Mouse (Mus musculus) liver, embryonic 14.5 days (tissue): Measurements from ENCODE around the gene Morc2a. TPM values are rescaled to one million over a fixed set of nuclear protein-coding genes. Genes with fewer than 3 reads are reported as not detected.
A peak's percentile ranks its signal among the peaks of the same experiment; 100 is the strongest.

ENCODE experiments used
- ATAC-seq: fragments of 200-750 bp; cut with Nextera tagmentation; 2 replicates; pipeline ENCODE4 v1.8.0; 2017; ENCODE audit warnings: moderate number of reproducible peaks, mild to moderate bottlenecking, moderate library complexity; ENCODE audit not compliant: insufficient read depth
- DNase-seq, 3 experiments: peaks; one replicate each; pipeline ENCODE4 v3.0.0-alpha.2; 2012 to 2013; ENCODE audit warnings: low read depth in 3 of 3, low spot score in 3 of 3
- H3K27ac ChIP-seq: fragments of 300-500 bp; sonication (generic); 2 replicates; pipeline ENCODE4 v1.5.1; 2014; ENCODE audit warnings: moderate library complexity, mild to moderate bottlenecking, control low read depth, inconsistent platforms
- H3K27me3 ChIP-seq: fragments of 300-500 bp; sonication (generic); 2 replicates; pipeline ENCODE4 v1.6.1; 2014; ENCODE audit warnings: mild to moderate bottlenecking, low read length, moderate library complexity; ENCODE audit not compliant: control insufficient read depth, insufficient read depth
- H3K36me3 ChIP-seq: fragments of 300-500 bp; sonication (generic); replicated peaks from 2 replicates; pipeline ENCODE4 v1.6.1; 2014; ENCODE audit warnings: low read depth; ENCODE audit not compliant: control insufficient read depth, insufficient read depth
- H3K4me1 ChIP-seq, 2 experiments: fragments of 200-500 bp in 1 of 2; fragments of 300-500 bp in 1 of 2; sonication (generic) in 1 of 2; replicated peaks; 2 replicates each; pipeline ENCODE4 v1.6.1; 2012 to 2014; ENCODE audit warnings: antibody characterized with exemption in 1 of 2, inconsistent platforms in 1 of 2, low read length in 1 of 2; ENCODE audit not compliant: control insufficient read depth in 2 of 2, insufficient read depth in 2 of 2
- H3K4me2 ChIP-seq: fragments of 300-500 bp; sonication (generic); 2 replicates; pipeline ENCODE4 v1.6.1; 2014; ENCODE audit warnings: low read depth, mild to moderate bottlenecking, control low read depth, moderate library complexity
- H3K4me3 ChIP-seq, 2 experiments: fragments of 200-500 bp in 1 of 2; fragments of 300-500 bp in 1 of 2; sonication (generic) in 1 of 2; 2 replicates each; pipeline ENCODE4 v1.5.1; 2012 to 2014; ENCODE audit warnings: low read depth in 2 of 2, low read length in 2 of 2, mild to moderate bottlenecking in 2 of 2, control low read depth in 1 of 2, inconsistent platforms in 1 of 2, moderate library complexity in 1 of 2; ENCODE audit not compliant: insufficient read depth in 1 of 2
- H3K9ac ChIP-seq: fragments of 300-500 bp; sonication (generic); replicated peaks from 2 replicates; pipeline ENCODE4 v1.6.1; 2014; ENCODE audit warnings: mild to moderate bottlenecking, control low read depth, moderate library complexity
- H3K9me3 ChIP-seq: fragments of 300-500 bp; sonication (generic); 2 replicates; pipeline ENCODE4 v1.6.1; 2016; ENCODE audit warnings: low read length, mixed read lengths; ENCODE audit not compliant: control insufficient read depth
- CTCF ChIP-seq: IDR thresholded peaks from 2 replicates; pipeline ENCODE4 v1.5.1; 2016; ENCODE audit warnings: antibody characterized with exemption, low read depth, control low read depth
- EP300 ChIP-seq: IDR thresholded peaks from 2 replicates; pipeline ENCODE4 v1.6.1; 2016; ENCODE audit warnings: antibody characterized with exemption, low read depth
- WGBS: fragments of 180-500 bp; shearing (Covaris S2); extraction: QIAGEN DNeasy Blood & Tissue Kit; methylation state at CpG from one replicate; pipeline ENCODE4 v1.1.7; 2014; ENCODE audit not compliant: insufficient replicate concordance; 5-methylcytosine and 5-hydroxymethylcytosine counted together
- polyA plus RNA-seq, 2 experiments: library from polyadenylated mRNA; depleted of rRNA in 1 of 2; stranded (reverse) in 1 of 2; unstranded in 1 of 2; fragments of >200 nt; fragmentation: Nextera tagmentation in 1 of 2; extraction: Ambion mirVana in 1 of 2; gene quantifications; 2 replicates each; pipeline versions ENCODE4 v1.2.1 to v1.2.3; 2012 to 2014

Morc2a gene
- polyA plus RNA-seq, 2 experiments: 3.2 to 5.6 TPM

- DNase-seq (no peak), ATAC-seq (no peak)
- Histone ChIP-seq H3K36me3 (no peaks in the 10 kb centered on the region), H3K27me3 (no peaks in the 10 kb centered on the region; the same call in 1 of the 2 replicates), H3K4me3 (no peak overlapping the region), H3K9ac (no peak overlapping the region), H3K9me3 (no peaks in the 10 kb centered on the region), H3K4me1 (no peaks in the 10 kb centered on the region), H3K4me2 (no peak overlapping the region), H3K27ac (no peak overlapping the region)
- TF ChIP-seq CTCF (no peak), EP300 (no peak)
- 52% methylated on average over 7 of the region's 7 CpGs for WGBS
Measured at GRCm38 (mm10) chr11:3703089-3703992, 54.4 kb downstream of the Morc2a start.

- no peak overlapping the region for H3K9ac ChIP-seq
- no peak overlapping the region for H3K27ac ChIP-seq
- no peaks in the 10 kb centered on the region for H3K4me1 ChIP-seq
- H3K9me3 ChIP-seq: no peaks in the 10 kb centered on the region
- DNase-seq: no peak
- H3K4me2 ChIP-seq: no peak overlapping the region
- no peaks in the 10 kb centered on the region; the same call in 1 of the 2 replicates for H3K27me3 ChIP-seq
- H3K4me3 ChIP-seq: no peak overlapping the region
- no peak for ATAC-seq
- H3K36me3 ChIP-seq: no peaks in the 10 kb centered on the region
- no peak for TF ChIP-seq EP300
- TF ChIP-seq CTCF: no peak
- WGBS: 72% methylated on average over 8 of the region's 8 CpGs
Measured at GRCm38 (mm10) chr11:3704404-3704803, 55.4 kb downstream of the Morc2a start.

GRCm38 (mm10) chr11:3707057-3707456 is 58.1 kb downstream of the Morc2a start:
- no peaks in the 10 kb centered on the region; the same call in 1 of the 2 replicates for H3K27me3 ChIP-seq
- H3K36me3 ChIP-seq: no peaks in the 10 kb centered on the region
- no peak overlapping the region for H3K27ac ChIP-seq
- no peak overlapping the region for H3K4me2 ChIP-seq
- no peak overlapping the region for H3K4me3 ChIP-seq
- H3K4me1 ChIP-seq: no peaks in the 10 kb centered on the region
- ATAC-seq: peak; percentile 43
- WGBS: 33% methylated on average over 8 of the region's 8 CpGs
- TF ChIP-seq CTCF (no peak), EP300 (no peak)
- DNase-seq: no peak
- no peaks in the 10 kb centered on the region for H3K9me3 ChIP-seq
- no peak overlapping the region for H3K9ac ChIP-seq

- Histone ChIP-seq H3K4me3 (no peak overlapping the region), H3K4me2 (no peak overlapping the region), H3K9me3 (no peaks in the 10 kb centered on the region), H3K36me3 (no peaks in the 10 kb centered on the region), H3K27me3 (no peaks in the 10 kb centered on the region; the same call in 1 of the 2 replicates), H3K27ac (no peak overlapping the region), H3K9ac (no peak overlapping the region), H3K4me1 (no peaks in the 10 kb centered on the region)
- ATAC-seq (no peak), DNase-seq (no peak)
- WGBS: 44% methylated on average over 14 of the region's 14 CpGs
- TF ChIP-seq CTCF: no peak
- no peak for TF ChIP-seq EP300
Measured at GRCm38 (mm10) chr11:3710203-3710602, 61.2 kb downstream of the Morc2a start.

GRCm38 (mm10) chr11:3714486-3714885 is 65.5 kb downstream of the Morc2a start:
- H3K9me3 ChIP-seq: no peaks in the 10 kb centered on the region
- no peak overlapping the region for H3K4me3 ChIP-seq
- TF ChIP-seq EP300 (no peak), CTCF (peak; percentile 93)
- H3K4me2 ChIP-seq: no peak overlapping the region
- H3K27ac ChIP-seq: no peak overlapping the region
- no peak overlapping the region for H3K9ac ChIP-seq
- WGBS: 20% methylated on average over 15 of the region's 15 CpGs
- DNase-seq: peak in 2 of 3 experiments; percentile 4 to 20
- no peaks in the 10 kb centered on the region for H3K4me1 ChIP-seq
- ATAC-seq: no peak
- H3K27me3 ChIP-seq: no peaks in the 10 kb centered on the region
- no peaks in the 10 kb centered on the region for H3K36me3 ChIP-seq
